Mouse (Mus musculus): ENCODE results near the gene Thy1. TPM values are rescaled to one million over a fixed set of nuclear protein-coding genes. Genes with fewer than 3 reads are reported as not detected.

The Thy1 gene
- polyA plus RNA-seq, 1 experiment from 2014 or later = 1.5 TPM

DNA sequence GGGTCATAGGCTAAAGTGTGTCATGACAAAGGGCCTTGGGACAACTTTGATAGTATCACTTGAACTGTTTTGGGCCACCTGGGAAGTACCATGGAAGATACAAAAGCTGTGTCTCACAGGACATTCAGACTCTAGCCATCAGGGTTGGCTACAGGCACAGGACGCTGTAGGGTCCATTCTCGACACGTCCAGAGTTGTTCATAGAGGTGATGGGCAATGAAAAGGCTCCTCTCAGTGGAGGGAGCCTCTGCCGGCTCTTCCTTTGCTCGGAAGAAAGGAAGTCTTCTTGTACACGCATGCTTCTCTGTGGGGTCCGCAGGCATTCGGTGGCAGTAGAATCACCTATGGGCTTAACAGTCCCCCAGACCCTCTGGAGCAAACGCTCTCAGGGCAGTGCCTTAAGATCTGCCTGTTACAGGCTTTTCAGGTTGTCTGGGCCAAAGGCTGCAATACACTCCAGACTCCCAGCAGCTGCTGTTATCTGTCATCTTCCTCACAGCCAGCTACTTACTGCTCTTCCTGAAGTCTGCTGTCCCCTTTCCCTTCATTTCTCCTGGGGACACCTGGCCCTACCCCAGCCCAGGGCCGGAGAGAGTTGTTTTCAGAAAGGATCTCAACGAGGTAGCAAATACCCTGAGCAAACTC is 34.2 kb downstream of the Thy1 start:
- Histone ChIP-seq H3K4me2 (no peak overlapping the region), H3K4me1 (replicated peaks) (peaks cover 84% of the 10 kb centered on the region), H3K36me3 (peaks cover 14% of the 10 kb centered on the region), H3K9ac (peak overlapping the region; percentile 21; the same call in 1 of the 2 replicates), H3K27ac (ENCODE audit: poor library complexity, severe bottlenecking) (no peak overlapping the region), H3K9me3 (replicated peaks) (no peaks in the 10 kb centered on the region), H3K4me3 (no peak overlapping the region), H3K27me3 (replicated peaks) (no peaks in the 10 kb centered on the region)
- no peak for ATAC-seq (ENCODE audit: insufficient number of reproducible peaks, low FRiP score)
- 75% methylated on average over 11 of the region's 11 CpGs for WGBS

DNA sequence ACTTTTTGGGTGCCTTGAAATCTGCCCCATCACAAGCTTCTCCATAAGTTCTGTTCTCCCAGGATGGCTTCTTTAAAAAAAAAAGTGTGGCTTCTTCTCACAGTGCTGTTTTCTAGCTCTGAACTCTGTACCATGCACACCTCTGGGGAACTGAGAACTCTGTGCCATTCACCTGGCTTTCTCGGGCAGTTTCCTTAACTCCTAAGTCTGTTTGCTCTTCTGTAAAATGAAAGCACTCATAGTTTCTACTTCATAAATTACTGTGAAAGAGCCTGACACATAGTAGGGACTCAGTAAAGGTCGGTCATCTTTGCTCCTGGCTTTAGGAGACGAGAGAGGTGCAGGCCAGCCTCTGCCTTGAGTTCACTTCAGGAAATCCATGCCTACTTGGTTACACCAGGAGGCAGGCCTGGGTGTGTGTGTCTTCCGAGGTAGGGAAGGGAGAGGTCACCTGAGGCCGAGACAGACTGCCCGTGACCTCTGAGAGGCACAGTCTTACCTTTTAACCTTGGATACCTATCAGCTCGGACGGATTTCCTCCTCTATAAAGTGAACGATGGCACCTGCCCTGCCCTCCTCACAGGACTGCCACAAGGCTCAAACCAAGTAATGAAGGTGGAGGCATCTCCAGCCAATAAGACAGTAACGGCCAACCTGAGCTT is 35.1 kb downstream of the Thy1 start:
- Histone ChIP-seq H3K36me3 (peaks cover 14% of the 10 kb centered on the region), H3K9me3 (replicated peaks) (no peaks in the 10 kb centered on the region), H3K27me3 (replicated peaks) (no peaks in the 10 kb centered on the region), H3K9ac (peak overlapping the region; percentile 21; the same call in 1 of the 2 replicates), H3K4me3 (no peak overlapping the region), H3K27ac (ENCODE audit: poor library complexity, severe bottlenecking) (peak overlapping the region; percentile 81), H3K4me2 (peak overlapping the region; percentile 44), H3K4me1 (replicated peaks) (peaks cover 84% of the 10 kb centered on the region)
- no peak for ATAC-seq (ENCODE audit: insufficient number of reproducible peaks, low FRiP score)
- WGBS = 76% methylated on average over 10 of the region's 10 CpGs

DNA sequence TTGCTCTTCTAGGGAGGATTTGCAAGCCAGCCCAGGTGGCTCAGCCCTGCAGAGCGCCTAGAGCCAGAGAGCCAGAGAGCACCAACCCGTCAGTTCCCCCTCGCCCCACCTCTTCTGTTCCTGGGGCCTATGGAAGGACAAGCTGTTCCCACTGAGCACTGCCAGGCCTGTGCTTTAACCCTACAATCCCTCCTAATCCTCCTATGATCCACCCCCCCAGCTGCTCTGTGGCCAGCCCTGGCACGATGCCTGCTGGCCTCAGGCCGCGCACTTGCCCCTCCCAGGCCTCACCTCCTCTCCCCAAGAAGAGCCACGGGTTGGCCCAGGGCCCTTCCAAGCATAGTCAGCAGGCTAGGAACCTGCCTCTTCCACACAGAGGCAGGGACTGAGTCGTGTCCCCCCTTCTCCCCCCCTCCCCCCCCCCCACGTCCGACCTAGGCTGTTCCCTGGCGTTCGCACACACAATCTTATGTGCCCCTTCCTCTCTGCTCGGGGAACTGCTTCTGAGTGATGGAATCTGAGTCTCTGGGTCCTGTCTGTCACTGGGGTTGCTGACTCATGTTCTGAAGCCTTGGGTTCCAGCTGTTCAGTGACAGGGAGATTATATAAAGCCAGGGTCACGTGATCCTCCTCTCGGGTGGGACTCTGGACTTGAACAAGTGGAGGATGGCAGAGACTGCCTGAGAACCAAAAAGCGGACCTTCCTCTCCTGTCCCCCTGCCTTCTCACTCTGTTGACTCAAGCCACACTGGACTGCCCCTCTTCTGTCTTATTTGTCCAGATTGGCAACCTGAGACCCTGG is 36.0 kb downstream of the Thy1 start:
- peaks cover 88% of the 10 kb centered on the region for H3K4me1 ChIP-seq (replicated peaks)
- H3K4me3 ChIP-seq = no peak overlapping the region
- 18% methylated on average over 15 of the region's 16 CpGs for WGBS
- peak overlapping the region; percentile 81 for H3K27ac ChIP-seq (ENCODE audit: poor library complexity, severe bottlenecking)
- H3K9ac ChIP-seq = peak overlapping the region; percentile 0; the same call in 1 of the 2 replicates
- H3K9me3 ChIP-seq (replicated peaks) = no peaks in the 10 kb centered on the region
- no peaks in the 10 kb centered on the region for H3K27me3 ChIP-seq (replicated peaks)
- H3K4me2 ChIP-seq = peak overlapping the region; percentile 44
- peaks cover 14% of the 10 kb centered on the region for H3K36me3 ChIP-seq
- peak; percentile 76 for ATAC-seq (ENCODE audit: insufficient number of reproducible peaks, low FRiP score)

DNA sequence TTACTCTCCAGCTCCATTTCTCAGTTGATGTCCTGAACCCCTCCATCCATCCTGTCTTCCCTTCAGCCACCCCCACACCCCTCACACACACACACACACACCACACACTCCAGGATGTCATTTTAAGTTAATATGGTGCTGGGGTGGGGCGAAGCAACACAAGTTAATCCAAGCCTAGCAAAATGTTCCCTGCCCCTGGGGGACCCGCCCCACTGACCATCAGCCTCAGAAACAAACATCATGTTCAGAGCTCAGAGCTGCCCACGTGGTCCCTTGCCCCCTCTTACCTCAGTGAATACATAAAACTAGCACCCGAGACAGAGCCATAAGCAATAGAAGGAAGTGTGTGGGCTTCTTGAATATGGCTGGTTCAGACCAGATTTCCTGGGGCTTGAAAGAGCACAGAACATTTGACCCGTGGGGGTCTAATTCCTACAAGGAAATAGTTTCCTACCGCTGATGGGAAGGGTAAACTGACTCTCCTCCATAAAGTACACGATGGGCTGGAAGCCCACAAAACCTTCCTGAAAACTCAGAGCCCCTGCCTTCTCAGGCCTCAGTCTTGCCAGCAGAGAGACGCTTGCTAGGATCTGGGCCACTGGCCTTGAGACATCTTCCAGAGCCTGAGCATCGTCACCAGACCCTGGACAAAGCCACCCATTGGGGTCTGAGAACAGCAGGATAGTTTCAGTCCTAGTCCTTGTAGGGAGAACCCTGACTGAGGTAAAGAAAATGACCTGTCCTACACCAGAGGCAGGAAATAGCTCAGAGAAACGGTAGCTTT is 37.0 kb downstream of the Thy1 start:
- no peaks in the 10 kb centered on the region for H3K27me3 ChIP-seq (replicated peaks)
- peak overlapping the region; percentile 81; the same call in 1 of the 2 replicates for H3K27ac ChIP-seq (ENCODE audit: poor library complexity, severe bottlenecking)
- no peaks in the 10 kb centered on the region for H3K9me3 ChIP-seq (replicated peaks)
- H3K4me3 ChIP-seq = no peak overlapping the region
- H3K4me2 ChIP-seq = no peak overlapping the region
- peaks cover 91% of the 10 kb centered on the region for H3K4me1 ChIP-seq (replicated peaks)
- no peak overlapping the region for H3K9ac ChIP-seq
- WGBS = 70% methylated on average over 10 of the region's 10 CpGs
- peaks cover 12% of the 10 kb centered on the region for H3K36me3 ChIP-seq
- no peak for ATAC-seq (ENCODE audit: insufficient number of reproducible peaks, low FRiP score)

DNA sequence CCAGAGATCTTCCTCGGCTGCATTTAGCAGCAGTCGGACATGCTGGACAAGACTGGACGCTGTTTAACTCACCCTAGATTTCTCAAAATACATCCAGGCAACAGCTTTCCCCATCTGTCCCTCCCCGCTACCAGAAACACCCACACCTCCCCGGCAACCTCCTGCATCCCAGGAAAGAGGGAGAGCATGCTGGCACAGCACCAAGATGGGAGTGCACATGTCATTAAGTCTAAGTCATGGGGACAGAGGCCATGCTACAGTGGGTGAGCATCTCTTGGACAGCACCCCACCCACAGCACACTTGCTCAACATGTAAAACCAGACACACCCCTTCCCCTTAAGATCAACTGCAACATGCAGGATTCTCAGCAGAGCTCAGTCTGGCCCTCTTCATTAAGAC is 37.8 kb downstream of the Thy1 start:
- no peaks in the 10 kb centered on the region for H3K9me3 ChIP-seq (replicated peaks)
- no peak for ATAC-seq (ENCODE audit: insufficient number of reproducible peaks, low FRiP score)

DNA sequence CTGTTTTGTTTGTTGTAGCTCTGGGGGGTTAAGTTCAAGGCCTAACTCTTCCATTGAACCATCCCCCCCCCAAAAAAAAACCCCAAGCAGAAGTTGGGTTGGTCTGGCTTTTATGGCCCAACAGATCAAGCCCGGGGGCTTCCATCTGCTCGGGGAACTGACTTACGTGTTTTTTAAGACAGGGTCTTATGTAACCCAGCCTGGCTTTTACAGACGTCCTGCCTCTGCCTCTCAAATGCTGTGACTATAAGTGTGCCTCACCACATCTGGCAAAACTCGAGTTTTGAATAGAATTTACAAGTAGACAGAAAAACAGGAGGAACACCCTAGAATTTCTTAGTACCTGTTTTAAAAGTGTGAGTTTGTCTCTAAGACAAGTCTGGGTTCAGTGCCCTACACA is 38.4 kb downstream of the Thy1 start:
- H3K36me3 ChIP-seq = no peaks in the 10 kb centered on the region
- ATAC-seq (ENCODE audit: insufficient number of reproducible peaks, low FRiP score) = no peak
- peaks cover 10% of the 10 kb centered on the region; the same call in 1 of the 2 replicates for H3K27me3 ChIP-seq (replicated peaks)
- H3K9me3 ChIP-seq (replicated peaks) = no peaks in the 10 kb centered on the region
- no peak overlapping the region for H3K9ac ChIP-seq
- H3K4me3 ChIP-seq = no peak overlapping the region
- H3K27ac ChIP-seq (ENCODE audit: poor library complexity, severe bottlenecking) = no peak overlapping the region
- 76% methylated on average over 5 of the region's 5 CpGs for WGBS
- peaks cover 89% of the 10 kb centered on the region for H3K4me1 ChIP-seq (replicated peaks)
- H3K4me2 ChIP-seq = no peak overlapping the region

More for the DNA sequence above, 37.8 kb downstream of the Thy1 start:
- H3K9ac ChIP-seq = no peak overlapping the region
- 0 out of 2 replicates have a peak, but pooled peaks cover 4% of the 10 kb centered on the region for H3K27me3 ChIP-seq (replicated peaks)
- no peak overlapping the region for H3K4me2 ChIP-seq
- H3K27ac ChIP-seq (ENCODE audit: poor library complexity, severe bottlenecking) = 0 out of 2 replicates have a peak overlapping the region, but pooled peaks have one; percentile 21
- no peak overlapping the region for H3K4me3 ChIP-seq
- 56% methylated on average over 5 of the region's 5 CpGs for WGBS
- H3K4me1 ChIP-seq (replicated peaks) = peaks cover 89% of the 10 kb centered on the region
- H3K36me3 ChIP-seq = peaks cover 5% of the 10 kb centered on the region

DNA sequence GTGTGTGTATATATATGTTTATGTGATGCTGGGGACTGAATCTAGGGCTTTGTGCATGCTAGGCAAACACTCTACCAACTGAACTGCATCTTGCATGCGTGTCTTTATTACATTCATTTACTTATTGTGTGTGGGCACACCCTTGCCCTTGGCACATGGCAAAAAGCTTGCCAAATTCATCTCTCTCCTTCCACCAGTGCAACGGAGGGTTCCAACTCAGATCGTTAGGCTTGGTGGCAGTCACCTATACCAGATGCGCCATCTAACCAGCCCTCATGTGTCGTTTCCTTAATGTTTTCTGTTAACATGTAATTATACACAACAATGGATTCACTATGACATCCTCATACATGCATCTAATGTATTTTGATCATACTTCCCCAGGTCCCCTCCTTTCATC is 39.1 kb downstream of the Thy1 start:
- Histone ChIP-seq H3K9ac (no peak overlapping the region), H3K36me3 (no peaks in the 10 kb centered on the region), H3K9me3 (replicated peaks) (no peaks in the 10 kb centered on the region), H3K4me3 (no peak overlapping the region), H3K27ac (ENCODE audit: poor library complexity, severe bottlenecking) (no peak overlapping the region), H3K4me1 (replicated peaks) (peaks cover 88% of the 10 kb centered on the region), H3K4me2 (no peak overlapping the region), H3K27me3 (replicated peaks) (peaks cover 11% of the 10 kb centered on the region; the same call in 1 of the 2 replicates)
- 83% methylated on average over 5 of the region's 5 CpGs for WGBS
- no peak for ATAC-seq (ENCODE audit: insufficient number of reproducible peaks, low FRiP score)

DNA sequence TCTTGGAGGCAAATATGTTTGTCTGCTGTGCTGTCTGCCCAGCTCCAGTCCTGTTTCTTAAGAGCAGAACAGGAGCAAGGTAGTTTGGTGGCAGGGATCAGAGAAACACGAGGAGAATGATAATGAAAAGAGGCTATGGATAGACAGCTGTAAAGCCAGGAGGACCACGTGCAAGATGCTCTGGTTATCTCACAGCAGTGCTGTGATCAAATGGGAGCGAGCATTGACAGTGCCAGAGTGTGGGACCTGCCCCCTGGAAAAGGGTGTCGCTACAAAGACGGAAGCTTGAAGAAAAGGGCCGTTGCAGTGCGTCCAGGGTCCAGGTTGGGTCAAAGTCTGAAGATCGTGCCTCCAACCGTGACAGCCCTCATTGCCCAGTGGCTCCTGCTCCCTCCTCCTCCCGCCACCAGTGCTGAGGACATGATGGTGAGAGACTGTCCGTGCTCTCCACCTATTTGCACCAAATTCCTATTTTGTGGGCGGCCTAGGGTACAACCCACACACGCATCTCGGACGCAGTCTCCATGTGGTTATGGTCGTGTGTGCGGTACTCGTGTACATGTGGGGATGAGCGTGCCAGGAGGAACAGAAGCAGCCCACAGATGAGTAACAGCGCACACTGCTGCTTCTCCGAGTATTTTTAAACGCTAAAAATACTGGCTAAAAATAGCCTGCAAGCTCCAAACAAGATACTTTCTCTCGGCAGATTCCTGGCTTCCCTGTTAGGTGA is 40.4 kb downstream of the Thy1 start:
- 6% methylated on average over 23 of the region's 23 CpGs for WGBS
- Histone ChIP-seq H3K4me3 (peak overlapping the region; percentile 73), H3K9me3 (replicated peaks) (no peaks in the 10 kb centered on the region), H3K9ac (peak overlapping the region; percentile 93), H3K27ac (ENCODE audit: poor library complexity, severe bottlenecking) (peak overlapping the region; percentile 88), H3K27me3 (replicated peaks) (peaks cover 11% of the 10 kb centered on the region; the same call in 1 of the 2 replicates), H3K4me2 (peak overlapping the region; percentile 96), H3K36me3 (no peaks in the 10 kb centered on the region), H3K4me1 (replicated peaks) (peaks cover 87% of the 10 kb centered on the region)
- no peak for ATAC-seq (ENCODE audit: insufficient number of reproducible peaks, low FRiP score)

DNA sequence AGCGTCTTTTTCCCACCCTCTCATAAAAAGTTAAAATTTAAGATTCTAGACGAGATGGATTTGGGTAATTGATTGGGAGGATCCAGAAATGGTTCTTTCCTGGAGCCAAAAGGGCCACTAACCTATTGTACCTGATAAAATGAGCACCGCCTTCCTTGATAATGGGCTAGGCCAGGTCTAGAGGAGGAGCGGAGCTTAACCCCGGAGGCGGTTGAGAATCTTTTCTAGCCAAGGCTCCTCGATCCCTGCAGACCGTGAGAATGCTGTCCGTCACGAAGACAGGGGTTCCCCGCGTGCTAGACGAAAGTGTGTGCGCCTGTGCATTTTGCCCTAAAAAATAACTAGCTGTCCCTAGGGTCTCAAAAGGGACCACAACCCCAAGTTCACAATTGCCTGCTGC is 41.1 kb downstream of the Thy1 start:
- Histone ChIP-seq H3K27me3 (replicated peaks) (peaks cover 11% of the 10 kb centered on the region; the same call in 1 of the 2 replicates), H3K9ac (peak overlapping the region; percentile 93), H3K27ac (ENCODE audit: poor library complexity, severe bottlenecking) (peak overlapping the region; percentile 88), H3K4me3 (peak overlapping the region; percentile 73), H3K4me1 (replicated peaks) (peaks cover 87% of the 10 kb centered on the region), H3K9me3 (replicated peaks) (no peaks in the 10 kb centered on the region), H3K36me3 (no peaks in the 10 kb centered on the region), H3K4me2 (peak overlapping the region; percentile 96)
- 3% methylated on average over 14 of the region's 14 CpGs for WGBS
- no peak for ATAC-seq (ENCODE audit: insufficient number of reproducible peaks, low FRiP score)

DNA sequence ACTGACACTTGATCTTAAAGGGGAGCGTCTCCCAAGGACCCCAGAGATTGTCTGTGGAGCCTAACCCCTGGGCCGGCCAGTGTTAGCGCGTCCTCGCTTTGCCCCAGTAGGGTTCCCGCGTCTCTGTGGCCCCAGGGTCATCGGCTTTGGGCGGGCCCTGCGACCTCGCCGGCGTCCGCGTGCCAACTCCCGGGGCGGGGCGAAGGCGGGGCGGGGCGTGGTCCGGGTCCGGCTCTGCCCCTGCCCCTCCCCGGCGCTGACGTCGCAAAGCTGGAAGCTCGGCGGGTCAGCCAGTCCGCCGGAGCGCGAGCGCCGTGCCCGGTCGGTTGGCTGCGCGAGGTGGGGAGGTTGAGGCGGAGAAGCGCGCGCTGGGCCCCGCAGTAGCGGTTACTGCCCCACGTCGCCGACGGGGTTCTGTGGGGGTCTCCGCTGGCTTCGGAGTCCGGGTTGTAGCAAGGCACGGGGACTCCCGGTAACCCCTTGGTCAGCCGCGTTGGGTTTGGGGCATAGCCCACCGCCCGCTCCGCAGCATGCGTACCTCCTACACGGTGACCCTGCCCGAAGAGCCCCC is 41.6 kb downstream of the Thy1 start:
- H3K36me3 ChIP-seq = peaks cover 2% of the 10 kb centered on the region
- peak overlapping the region; percentile 88 for H3K27ac ChIP-seq (ENCODE audit: poor library complexity, severe bottlenecking)
- under 1% methylated on average over 62 of the region's 62 CpGs for WGBS
- peak overlapping the region; percentile 96 for H3K4me2 ChIP-seq
- peak overlapping the region; percentile 73 for H3K4me3 ChIP-seq
- peaks cover 11% of the 10 kb centered on the region; the same call in 1 of the 2 replicates for H3K27me3 ChIP-seq (replicated peaks)
- peaks cover 87% of the 10 kb centered on the region for H3K4me1 ChIP-seq (replicated peaks)
- ATAC-seq (ENCODE audit: insufficient number of reproducible peaks, low FRiP score) = peak; percentile 80
- H3K9me3 ChIP-seq (replicated peaks) = no peaks in the 10 kb centered on the region
- H3K9ac ChIP-seq = peak overlapping the region; percentile 93

Data from heart, embryonic 12.5 days (tissue).